Mouse (Mus musculus) kidney, adult 2 months (tissue): ENCODE results near the gene Rhoc.

ENCODE experiments used
- CTCF ChIP-seq: fragments of 200-500 bp; conservative IDR thresholded peaks from 2 replicates; pipeline ENCODE4 v1.5.1; 2011; ENCODE audit warnings: low read depth, mild to moderate bottlenecking, control low read depth, low read length, moderate library complexity, mixed read lengths; ENCODE audit not compliant: insufficient read depth, insufficient read length
- POLR2A ChIP-seq: fragments of 200-500 bp; IDR thresholded peaks from one replicate; pipeline ENCODE4 v1.6.1; 2011; ENCODE audit warnings: low read depth, low read length, control low read depth

GRCm38 (mm10) chr3:104758869-104759268, 29.3 kb upstream of the Rhoc start:
- TF ChIP-seq CTCF: no peak
- no peak for TF ChIP-seq POLR2A
